Mouse (Mus musculus): ENCODE measurements around the gene Cpsf2. TPM values are rescaled to one million over a fixed set of nuclear protein-coding genes. Genes with fewer than 3 reads are reported as not detected.

Gene Cpsf2
- polyA plus RNA-seq, 1 experiment from 2014 or later, result 29.0 TPM

GRCm38 (mm10) chr12:102029184-102029583 lies 53.4 kb downstream of the Cpsf2 start:
- 44% methylated on average over 7 of the region's 7 CpGs for WGBS
- H3K9me3 ChIP-seq (ENCODE audit: control insufficient read depth, low read depth, low read length), result no peaks in the 10 kb centered on the region
- no peak overlapping the region for H3K9ac ChIP-seq (replicated peaks; ENCODE audit: low read depth, low read length)
- H3K36me3 ChIP-seq (ENCODE audit: control insufficient read depth, insufficient read depth, low read length), result no peaks in the 10 kb centered on the region
- no peaks in the 10 kb centered on the region for H3K4me1 ChIP-seq (ENCODE audit: control insufficient read depth, insufficient read depth, low read length)
- no peak for ATAC-seq (ENCODE audit: insufficient number of reproducible peaks, insufficient read depth, low FRiP score, low read depth)
- no peak overlapping the region for H3K4me2 ChIP-seq (replicated peaks; ENCODE audit: low read depth, low read length)
- no peak overlapping the region for H3K27ac ChIP-seq (ENCODE audit: low read length)
- no peak overlapping the region for H3K4me3 ChIP-seq (ENCODE audit: low read depth, low read length)
- no peaks in the 10 kb centered on the region for H3K27me3 ChIP-seq (ENCODE audit: control insufficient read depth, insufficient read depth, low read length)

- Histone ChIP-seq H3K27ac (ENCODE audit: low read length) (no peak overlapping the region), H3K4me1 (ENCODE audit: control insufficient read depth, insufficient read depth, low read length) (no peaks in the 10 kb centered on the region), H3K4me2 (replicated peaks; ENCODE audit: low read depth, low read length) (no peak overlapping the region), H3K9ac (replicated peaks; ENCODE audit: low read depth, low read length) (no peak overlapping the region), H3K9me3 (ENCODE audit: control insufficient read depth, low read depth, low read length) (no peaks in the 10 kb centered on the region), H3K27me3 (ENCODE audit: control insufficient read depth, insufficient read depth, low read length) (no peaks in the 10 kb centered on the region), H3K36me3 (ENCODE audit: control insufficient read depth, insufficient read depth, low read length) (no peaks in the 10 kb centered on the region), H3K4me3 (ENCODE audit: low read depth, low read length) (no peak overlapping the region)
- 50% methylated on average over 4 of the region's 4 CpGs for WGBS
- ATAC-seq (ENCODE audit: insufficient number of reproducible peaks, insufficient read depth, low FRiP score, low read depth), result no peak
These were observed 54.2 kb downstream of the Cpsf2 start for GRCm38 (mm10) chr12:102029892-102030446.

- Histone ChIP-seq H3K4me3 (ENCODE audit: low read depth, low read length) (no peak overlapping the region), H3K4me2 (replicated peaks; ENCODE audit: low read depth, low read length) (no peak overlapping the region), H3K36me3 (ENCODE audit: control insufficient read depth, insufficient read depth, low read length) (no peaks in the 10 kb centered on the region), H3K9me3 (ENCODE audit: control insufficient read depth, low read depth, low read length) (no peaks in the 10 kb centered on the region), H3K4me1 (ENCODE audit: control insufficient read depth, insufficient read depth, low read length) (no peaks in the 10 kb centered on the region), H3K9ac (replicated peaks; ENCODE audit: low read depth, low read length) (no peak overlapping the region), H3K27me3 (ENCODE audit: control insufficient read depth, insufficient read depth, low read length) (no peaks in the 10 kb centered on the region), H3K27ac (ENCODE audit: low read length) (no peak overlapping the region)
- no peak for ATAC-seq (ENCODE audit: insufficient number of reproducible peaks, insufficient read depth, low FRiP score, low read depth)
- WGBS, result 92% methylated on average over 4 of the region's 4 CpGs
These were observed 59.1 kb downstream of the Cpsf2 start for GRCm38 (mm10) chr12:102034934-102035333.

GRCm38 (mm10) chr12:102039861-102040260 lies 64.1 kb downstream of the Cpsf2 start:
- H3K4me1 ChIP-seq (ENCODE audit: control insufficient read depth, insufficient read depth, low read length), result no peaks in the 10 kb centered on the region
- 91% methylated on average over 2 of the region's 2 CpGs for WGBS
- H3K27ac ChIP-seq (ENCODE audit: low read length), result no peak overlapping the region
- no peak overlapping the region for H3K9ac ChIP-seq (replicated peaks; ENCODE audit: low read depth, low read length)
- no peaks in the 10 kb centered on the region for H3K27me3 ChIP-seq (ENCODE audit: control insufficient read depth, insufficient read depth, low read length)
- no peak overlapping the region for H3K4me3 ChIP-seq (ENCODE audit: low read depth, low read length)
- no peak overlapping the region for H3K4me2 ChIP-seq (replicated peaks; ENCODE audit: low read depth, low read length)
- ATAC-seq (ENCODE audit: insufficient number of reproducible peaks, insufficient read depth, low FRiP score, low read depth), result no peak
- H3K9me3 ChIP-seq (ENCODE audit: control insufficient read depth, low read depth, low read length), result no peaks in the 10 kb centered on the region
- no peaks in the 10 kb centered on the region for H3K36me3 ChIP-seq (ENCODE audit: control insufficient read depth, insufficient read depth, low read length)

- WGBS, result 33% methylated on average over 2 of the region's 2 CpGs
- Histone ChIP-seq H3K9me3 (ENCODE audit: control insufficient read depth, low read depth, low read length) (no peaks in the 10 kb centered on the region), H3K27me3 (ENCODE audit: control insufficient read depth, insufficient read depth, low read length) (no peaks in the 10 kb centered on the region)
These were observed 65.9 kb downstream of the Cpsf2 start for GRCm38 (mm10) chr12:102041699-102042098.

GRCm38 (mm10) chr12:102042247-102042646 lies 66.5 kb downstream of the Cpsf2 start:
- H3K4me3 ChIP-seq (ENCODE audit: low read depth, low read length), result no peak overlapping the region
- H3K9ac ChIP-seq (replicated peaks; ENCODE audit: low read depth, low read length), result no peak overlapping the region
- ATAC-seq (ENCODE audit: insufficient number of reproducible peaks, insufficient read depth, low FRiP score, low read depth), result no peak
- WGBS, result 49% methylated on average over 7 of the region's 7 CpGs
- no peak overlapping the region for H3K27ac ChIP-seq (ENCODE audit: low read length)
- H3K27me3 ChIP-seq (ENCODE audit: control insufficient read depth, insufficient read depth, low read length), result no peaks in the 10 kb centered on the region
- H3K36me3 ChIP-seq (ENCODE audit: control insufficient read depth, insufficient read depth, low read length), result no peaks in the 10 kb centered on the region
- no peak overlapping the region for H3K4me2 ChIP-seq (replicated peaks; ENCODE audit: low read depth, low read length)
- no peaks in the 10 kb centered on the region for H3K4me1 ChIP-seq (ENCODE audit: control insufficient read depth, insufficient read depth, low read length)
- no peaks in the 10 kb centered on the region for H3K9me3 ChIP-seq (ENCODE audit: control insufficient read depth, low read depth, low read length)

More at GRCm38 (mm10) chr12:102041699-102042098, 65.9 kb downstream of the Cpsf2 start:
- Histone ChIP-seq H3K4me3 (ENCODE audit: low read depth, low read length) (no peak overlapping the region), H3K4me2 (replicated peaks; ENCODE audit: low read depth, low read length) (no peak overlapping the region), H3K9ac (replicated peaks; ENCODE audit: low read depth, low read length) (no peak overlapping the region), H3K36me3 (ENCODE audit: control insufficient read depth, insufficient read depth, low read length) (no peaks in the 10 kb centered on the region), H3K4me1 (ENCODE audit: control insufficient read depth, insufficient read depth, low read length) (no peaks in the 10 kb centered on the region), H3K27ac (ENCODE audit: low read length) (no peak overlapping the region)
- ATAC-seq (ENCODE audit: insufficient number of reproducible peaks, insufficient read depth, low FRiP score, low read depth), result no peak

GRCm38 (mm10) chr12:102043840-102044239 lies 68.1 kb downstream of the Cpsf2 start:
- no peak overlapping the region for H3K27ac ChIP-seq (ENCODE audit: low read length)
- no peaks in the 10 kb centered on the region for H3K9me3 ChIP-seq (ENCODE audit: control insufficient read depth, low read depth, low read length)
- H3K4me3 ChIP-seq (ENCODE audit: low read depth, low read length), result no peak overlapping the region
- H3K4me1 ChIP-seq (ENCODE audit: control insufficient read depth, insufficient read depth, low read length), result no peaks in the 10 kb centered on the region
- no peaks in the 10 kb centered on the region for H3K27me3 ChIP-seq (ENCODE audit: control insufficient read depth, insufficient read depth, low read length)
- no peak for ATAC-seq (ENCODE audit: insufficient number of reproducible peaks, insufficient read depth, low FRiP score, low read depth)
- no peak overlapping the region for H3K4me2 ChIP-seq (replicated peaks; ENCODE audit: low read depth, low read length)
- WGBS, result 64% methylated on average over 5 of the region's 5 CpGs
- no peaks in the 10 kb centered on the region for H3K36me3 ChIP-seq (ENCODE audit: control insufficient read depth, insufficient read depth, low read length)
- no peak overlapping the region for H3K9ac ChIP-seq (replicated peaks; ENCODE audit: low read depth, low read length)

GRCm38 (mm10) chr12:102054155-102054554 lies 78.4 kb downstream of the Cpsf2 start:
- ATAC-seq (ENCODE audit: insufficient number of reproducible peaks, insufficient read depth, low FRiP score, low read depth), result no peak
- Histone ChIP-seq H3K27ac (ENCODE audit: low read length) (no peak overlapping the region), H3K4me1 (ENCODE audit: control insufficient read depth, insufficient read depth, low read length) (no peaks in the 10 kb centered on the region), H3K4me3 (ENCODE audit: low read depth, low read length) (no peak overlapping the region), H3K9ac (replicated peaks; ENCODE audit: low read depth, low read length) (no peak overlapping the region), H3K27me3 (ENCODE audit: control insufficient read depth, insufficient read depth, low read length) (no peaks in the 10 kb centered on the region), H3K4me2 (replicated peaks; ENCODE audit: low read depth, low read length) (no peak overlapping the region), H3K36me3 (ENCODE audit: control insufficient read depth, insufficient read depth, low read length) (no peaks in the 10 kb centered on the region), H3K9me3 (ENCODE audit: control insufficient read depth, low read depth, low read length) (no peaks in the 10 kb centered on the region)
- WGBS, result 86% methylated on average over 4 of the region's 4 CpGs

- Histone ChIP-seq H3K36me3 (ENCODE audit: control insufficient read depth, insufficient read depth, low read length) (no peaks in the 10 kb centered on the region), H3K9ac (replicated peaks; ENCODE audit: low read depth, low read length) (no peak overlapping the region), H3K4me1 (ENCODE audit: control insufficient read depth, insufficient read depth, low read length) (no peaks in the 10 kb centered on the region), H3K9me3 (ENCODE audit: control insufficient read depth, low read depth, low read length) (no peaks in the 10 kb centered on the region), H3K4me2 (replicated peaks; ENCODE audit: low read depth, low read length) (no peak overlapping the region), H3K4me3 (ENCODE audit: low read depth, low read length) (no peak overlapping the region), H3K27me3 (ENCODE audit: control insufficient read depth, insufficient read depth, low read length) (no peaks in the 10 kb centered on the region), H3K27ac (ENCODE audit: low read length) (no peak overlapping the region)
- WGBS, result 94% methylated on average over 10 of the region's 10 CpGs
- ATAC-seq (ENCODE audit: insufficient number of reproducible peaks, insufficient read depth, low FRiP score, low read depth), result no peak
These were observed 80.0 kb downstream of the Cpsf2 start for GRCm38 (mm10) chr12:102055758-102056157.

Data from stomach, embryonic 14.5 days (tissue).